Mouse (Mus musculus): Measurements from ENCODE around the gene Olfr464. TPM values are rescaled to one million over a fixed set of nuclear protein-coding genes. Genes with fewer than 3 reads are reported as not detected.
A peak's percentile ranks its signal among the peaks of the same experiment; 100 is the strongest.

Gene Olfr464
- polyA plus RNA-seq (2011; ENCODE audit: insufficient read depth, insufficient read length, low read depth, missing spikeins) = not detected in 2 replicates

DNA sequence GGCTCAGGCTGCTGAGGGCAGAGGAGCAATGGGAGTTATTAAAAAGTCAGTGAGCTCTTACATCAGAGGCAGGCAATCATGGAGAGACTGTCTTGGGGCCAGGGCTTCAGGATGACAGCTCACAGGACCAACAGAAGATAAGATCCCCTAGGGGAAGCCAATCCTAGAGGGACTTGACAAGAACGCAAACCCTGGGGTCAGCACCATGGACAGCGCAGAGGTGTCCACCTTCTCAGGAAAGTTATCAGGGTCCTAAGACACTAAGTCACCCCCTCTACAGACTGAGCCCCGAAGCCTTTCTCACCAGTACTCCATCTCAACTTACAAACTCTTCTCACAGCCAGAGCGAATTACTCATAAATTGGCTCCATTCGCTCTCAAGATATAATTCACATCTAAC lies at the start of gene Olfr464:
Gene Olfr464 (minus strand): TSS at position 2 of the 400 bp plus-strand sequence.
- no peak within 1 kb of the TSS for H3K27ac ChIP-seq (ENCODE audit: insufficient read depth, low read length)
- no peaks in the 10 kb centered on the region for H3K27me3 ChIP-seq (ENCODE audit: control insufficient read depth, insufficient read depth, low read length, poor library complexity, severe bottlenecking)
- H3K9me3 ChIP-seq (replicated peaks; ENCODE audit: control insufficient read depth, insufficient read depth, low read length, poor library complexity, severe bottlenecking) = no peaks in the 10 kb centered on the region
- no peak within 1 kb of the TSS for H3K4me3 ChIP-seq (ENCODE audit: low read depth, low read length)
- no peak within 1 kb of the TSS for H3K9ac ChIP-seq (ENCODE audit: low read depth, poor library complexity, severe bottlenecking)
- no peaks in the 10 kb centered on the region for H3K4me1 ChIP-seq (ENCODE audit: control insufficient read depth, insufficient read depth, low read length)
- no peaks in the 10 kb centered on the region for H3K36me3 ChIP-seq (ENCODE audit: control insufficient read depth, insufficient read depth, low read length, poor library complexity, severe bottlenecking)
- TF ChIP-seq EP300 (IDR thresholded peaks at IDR 0.05; ENCODE audit: insufficient read depth, low read depth, low read length) (no peak), POLR2A (IDR thresholded peaks at IDR 0.05; ENCODE audit: insufficient read depth, low read length) (no peak), CTCF (IDR thresholded peaks at IDR 0.05; ENCODE audit: low read depth, low read length) (no peak)

- Histone ChIP-seq H3K9me3 (replicated peaks; ENCODE audit: control insufficient read depth, insufficient read depth, low read length, poor library complexity, severe bottlenecking) (no peaks in the 10 kb centered on the region), H3K27me3 (ENCODE audit: control insufficient read depth, insufficient read depth, low read length, poor library complexity, severe bottlenecking) (no peaks in the 10 kb centered on the region), H3K27ac (ENCODE audit: insufficient read depth, low read length) (peak overlapping the region; percentile 71), H3K4me3 (ENCODE audit: low read depth, low read length) (peak overlapping the region; percentile 57), H3K9ac (ENCODE audit: low read depth, poor library complexity, severe bottlenecking) (peak overlapping the region; percentile 53; the same call in 1 of the 2 replicates), H3K4me1 (ENCODE audit: control insufficient read depth, insufficient read depth, low read length) (no peaks in the 10 kb centered on the region), H3K36me3 (ENCODE audit: control insufficient read depth, insufficient read depth, low read length, poor library complexity, severe bottlenecking) (no peaks in the 10 kb centered on the region)
- TF ChIP-seq EP300 (IDR thresholded peaks at IDR 0.05; ENCODE audit: insufficient read depth, low read depth, low read length) = 0 out of 2 replicates have a peak, but pooled peaks have one; percentile 28
- TF ChIP-seq POLR2A (IDR thresholded peaks at IDR 0.05; ENCODE audit: insufficient read depth, low read length) = no peak
- peak; percentile 39 for TF ChIP-seq CTCF (IDR thresholded peaks at IDR 0.05; ENCODE audit: low read depth, low read length)
Measured at GRCm38 (mm10) chr11:87968356-87969122, 47.8 kb upstream of the Olfr464 start.

- peak overlapping the region; percentile 33 for H3K4me3 ChIP-seq (ENCODE audit: low read depth, low read length)
- TF ChIP-seq CTCF (IDR thresholded peaks at IDR 0.05; ENCODE audit: low read depth, low read length) (peak; percentile 79), POLR2A (IDR thresholded peaks at IDR 0.05; ENCODE audit: insufficient read depth, low read length) (no peak)
- no peaks in the 10 kb centered on the region for H3K36me3 ChIP-seq (ENCODE audit: control insufficient read depth, insufficient read depth, low read length, poor library complexity, severe bottlenecking)
- H3K9ac ChIP-seq (ENCODE audit: low read depth, poor library complexity, severe bottlenecking) = no peak overlapping the region
- H3K27me3 ChIP-seq (ENCODE audit: control insufficient read depth, insufficient read depth, low read length, poor library complexity, severe bottlenecking) = no peaks in the 10 kb centered on the region
- H3K9me3 ChIP-seq (replicated peaks; ENCODE audit: control insufficient read depth, insufficient read depth, low read length, poor library complexity, severe bottlenecking) = no peaks in the 10 kb centered on the region
- no peaks in the 10 kb centered on the region for H3K4me1 ChIP-seq (ENCODE audit: control insufficient read depth, insufficient read depth, low read length)
- H3K27ac ChIP-seq (ENCODE audit: insufficient read depth, low read length) = peak overlapping the region; percentile 18; the same call in 1 of the 2 replicates
Measured at GRCm38 (mm10) chr11:87967692-87968289, 47.0 kb upstream of the Olfr464 start.

- Histone ChIP-seq H3K4me3 (ENCODE audit: low read depth, low read length) (peak overlapping the region; percentile 62), H3K9me3 (replicated peaks; ENCODE audit: control insufficient read depth, insufficient read depth, low read length, poor library complexity, severe bottlenecking) (no peaks in the 10 kb centered on the region), H3K36me3 (ENCODE audit: control insufficient read depth, insufficient read depth, low read length, poor library complexity, severe bottlenecking) (no peaks in the 10 kb centered on the region), H3K4me1 (ENCODE audit: control insufficient read depth, insufficient read depth, low read length) (no peaks in the 10 kb centered on the region), H3K27ac (ENCODE audit: insufficient read depth, low read length) (peak overlapping the region; percentile 89), H3K27me3 (ENCODE audit: control insufficient read depth, insufficient read depth, low read length, poor library complexity, severe bottlenecking) (no peaks in the 10 kb centered on the region), H3K9ac (ENCODE audit: low read depth, poor library complexity, severe bottlenecking) (peak overlapping the region; percentile 57)
- no peak for TF ChIP-seq CTCF (IDR thresholded peaks at IDR 0.05; ENCODE audit: low read depth, low read length)
- peak; percentile 93 for TF ChIP-seq EP300 (IDR thresholded peaks at IDR 0.05; ENCODE audit: insufficient read depth, low read depth, low read length)
Measured at GRCm38 (mm10) chr11:87966214-87966613, 45.4 kb upstream of the Olfr464 start.

DNA sequence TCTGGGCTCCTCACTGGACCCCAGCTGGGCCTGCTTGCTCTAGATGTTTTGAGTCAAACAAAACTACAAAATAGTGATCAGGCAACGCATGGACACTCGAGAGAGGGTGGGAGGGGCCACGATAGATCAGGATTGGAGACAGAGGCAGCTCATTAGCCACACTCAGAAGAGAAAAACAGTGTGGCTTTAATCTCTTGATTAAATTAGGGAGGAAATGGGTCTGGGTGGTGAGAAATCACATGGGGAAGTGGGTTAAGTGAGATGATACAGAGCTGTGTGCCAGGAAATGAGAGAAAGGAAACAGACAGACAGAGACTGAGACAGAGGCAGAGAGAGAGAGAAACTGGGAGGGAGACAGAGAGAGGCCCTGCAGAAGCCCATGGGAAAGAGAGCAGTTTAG lies 44.5 kb upstream of the Olfr464 start:
- TF ChIP-seq EP300 (IDR thresholded peaks at IDR 0.05; ENCODE audit: insufficient read depth, low read depth, low read length) (no peak), POLR2A (IDR thresholded peaks at IDR 0.05; ENCODE audit: insufficient read depth, low read length) (no peak), CTCF (IDR thresholded peaks at IDR 0.05; ENCODE audit: low read depth, low read length) (no peak)
- no peaks in the 10 kb centered on the region for H3K36me3 ChIP-seq (ENCODE audit: control insufficient read depth, insufficient read depth, low read length, poor library complexity, severe bottlenecking)
- H3K4me1 ChIP-seq (ENCODE audit: control insufficient read depth, insufficient read depth, low read length) = no peaks in the 10 kb centered on the region
- no peaks in the 10 kb centered on the region for H3K27me3 ChIP-seq (ENCODE audit: control insufficient read depth, insufficient read depth, low read length, poor library complexity, severe bottlenecking)
- no peak overlapping the region for H3K9ac ChIP-seq (ENCODE audit: low read depth, poor library complexity, severe bottlenecking)
- H3K9me3 ChIP-seq (replicated peaks; ENCODE audit: control insufficient read depth, insufficient read depth, low read length, poor library complexity, severe bottlenecking) = no peaks in the 10 kb centered on the region
- peak overlapping the region; percentile 89 for H3K27ac ChIP-seq (ENCODE audit: insufficient read depth, low read length)
- no peak overlapping the region for H3K4me3 ChIP-seq (ENCODE audit: low read depth, low read length)

DNA sequence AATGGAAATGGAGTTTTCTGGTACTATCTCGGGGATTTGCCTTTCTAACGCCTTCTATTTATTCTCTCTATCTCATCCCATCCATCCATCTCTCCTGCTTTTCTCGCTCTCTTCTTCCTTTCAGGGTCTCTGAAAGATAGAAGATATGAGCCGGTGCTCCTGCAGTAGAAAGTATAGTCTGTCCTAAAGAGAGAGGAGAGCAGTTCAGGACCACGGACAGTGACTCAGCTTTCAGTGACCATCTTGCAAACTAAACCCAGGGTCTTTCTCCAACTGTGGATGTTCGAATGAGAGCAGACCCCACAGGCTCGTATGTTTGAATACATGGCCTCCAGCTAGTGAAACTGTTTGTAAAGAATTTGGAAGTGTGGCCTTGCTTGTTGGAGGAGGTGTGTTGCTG lies 36.3 kb upstream of the Olfr464 start:
- no peaks in the 10 kb centered on the region for H3K9me3 ChIP-seq (replicated peaks; ENCODE audit: control insufficient read depth, insufficient read depth, low read length, poor library complexity, severe bottlenecking)
- H3K27ac ChIP-seq (ENCODE audit: insufficient read depth, low read length) = no peak overlapping the region
- no peak overlapping the region for H3K4me3 ChIP-seq (ENCODE audit: low read depth, low read length)
- H3K9ac ChIP-seq (ENCODE audit: low read depth, poor library complexity, severe bottlenecking) = no peak overlapping the region
- no peaks in the 10 kb centered on the region; the same call in 1 of the 2 replicates for H3K27me3 ChIP-seq (ENCODE audit: control insufficient read depth, insufficient read depth, low read length, poor library complexity, severe bottlenecking)
- no peaks in the 10 kb centered on the region for H3K4me1 ChIP-seq (ENCODE audit: control insufficient read depth, insufficient read depth, low read length)
- TF ChIP-seq POLR2A (IDR thresholded peaks at IDR 0.05; ENCODE audit: insufficient read depth, low read length) (no peak), CTCF (IDR thresholded peaks at IDR 0.05; ENCODE audit: low read depth, low read length) (no peak), EP300 (IDR thresholded peaks at IDR 0.05; ENCODE audit: insufficient read depth, low read depth, low read length) (no peak)
- H3K36me3 ChIP-seq (ENCODE audit: control insufficient read depth, insufficient read depth, low read length, poor library complexity, severe bottlenecking) = no peaks in the 10 kb centered on the region

Measured in ES-Bruce4 (cell line).